32 mouse cellular contexts compared by ENCODE assay signal in the genomic region with DNA sequence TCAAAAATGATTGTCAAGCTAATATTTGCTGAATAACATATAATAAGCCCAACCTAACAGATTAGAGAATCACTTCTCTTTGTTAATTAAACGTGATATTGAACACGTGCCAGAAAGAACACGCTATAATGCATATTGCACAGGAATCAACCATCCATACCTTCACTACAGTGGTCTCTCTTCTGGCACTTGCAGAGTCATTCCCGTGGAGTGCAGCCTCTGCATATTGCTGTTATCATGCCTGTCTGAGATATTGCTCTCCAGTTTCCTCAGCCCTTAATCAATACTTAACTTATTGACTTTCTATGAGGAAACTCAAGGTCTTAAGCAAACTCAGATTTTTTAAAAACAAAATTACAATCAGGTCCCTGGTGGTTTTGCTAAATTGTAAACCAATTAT.
"Had no signal": no experiment of that assay in that cellular context is flagged by ENCODE, and none has a peak within 500 bp of the region (broad histone marks: within the 10 kb centered on the region; RNA-seq: fewer than 3 reads in every experiment).

No protein-coding gene starts in this region.

- H3K4me2 ChIP-seq: limb, embryonic 12.5 days; limb, embryonic 13.5 days; limb, embryonic 15.5 days; liver, embryonic 11.5 days; liver, embryonic 12.5 days; liver, embryonic 13.5 days; liver, embryonic 15.5 days; lung, embryonic 14.5 days; lung, embryonic 15.5 days; midbrain, embryonic 11.5 days; midbrain, embryonic 12.5 days; midbrain, embryonic 13.5 days; midbrain, embryonic 15.5 days; neural tube, embryonic 12.5 days had no signal

- DNase-seq: left cerebral cortex, postnatal 4 days; liver; liver, embryonic 13.5 days; lung, adult 18-20 months; lung, adult 2 months; lung, embryonic 14.5 days; lung, postnatal 10 days; lung, postnatal 14 days; lung, postnatal 36 days; lung, postnatal 4 days; midbrain, embryonic 14.5 days had no signal

- H3K27ac ChIP-seq: left cerebral cortex, adult 2 months; limb, embryonic 10.5 days; limb, embryonic 12.5 days; limb, embryonic 13.5 days; limb, embryonic 15.5 days; liver, embryonic 12.5 days; liver, embryonic 13.5 days; liver, embryonic 14.5 days; liver, embryonic 15.5 days; lung, embryonic 15.5 days; macrophage; midbrain, embryonic 10.5 days; midbrain, embryonic 12.5 days; midbrain, embryonic 13.5 days; midbrain, embryonic 15.5 days; neural tube, embryonic 12.5 days had no signal

- H3K9me3 ChIP-seq: limb, embryonic 10.5 days; limb, embryonic 12.5 days; limb, embryonic 13.5 days; limb, embryonic 15.5 days; liver, embryonic 12.5 days; liver, embryonic 13.5 days; liver, embryonic 15.5 days; lung, embryonic 15.5 days; megakaryocyte, embryonic 14.5 days; midbrain, embryonic 10.5 days; midbrain, embryonic 12.5 days; midbrain, embryonic 13.5 days; midbrain, embryonic 15.5 days; neural tube, embryonic 12.5 days had no signal

- H3K9ac ChIP-seq: limb, embryonic 12.5 days; limb, embryonic 13.5 days; limb, embryonic 15.5 days; liver, embryonic 12.5 days; liver, embryonic 13.5 days; liver, embryonic 14.5 days; liver, embryonic 15.5 days; lung, embryonic 14.5 days; lung, embryonic 15.5 days; midbrain, embryonic 12.5 days; midbrain, embryonic 13.5 days; midbrain, embryonic 15.5 days; neural tube, embryonic 12.5 days had no signal

- H3K4me1 ChIP-seq: limb, embryonic 10.5 days; limb, embryonic 12.5 days; limb, embryonic 13.5 days; limb, embryonic 15.5 days; liver, embryonic 12.5 days; liver, embryonic 13.5 days; liver, embryonic 15.5 days; megakaryocyte, embryonic 14.5 days; midbrain, embryonic 10.5 days; midbrain, embryonic 12.5 days; midbrain, embryonic 13.5 days; midbrain, embryonic 15.5 days; neural tube, embryonic 12.5 days had no signal

- H3K27me3 ChIP-seq: limb, embryonic 12.5 days; limb, embryonic 13.5 days; limb, embryonic 15.5 days; liver, embryonic 12.5 days; liver, embryonic 13.5 days; liver, embryonic 15.5 days; lung, embryonic 15.5 days; megakaryocyte, embryonic 14.5 days; midbrain, embryonic 12.5 days; midbrain, embryonic 13.5 days; midbrain, embryonic 15.5 days; neural tube, embryonic 12.5 days had no signal

- H3K36me3 ChIP-seq: limb, embryonic 10.5 days; limb, embryonic 12.5 days; limb, embryonic 13.5 days; limb, embryonic 15.5 days; liver, embryonic 12.5 days; liver, embryonic 13.5 days; liver, embryonic 15.5 days; lung, embryonic 15.5 days; midbrain, embryonic 10.5 days; midbrain, embryonic 12.5 days; midbrain, embryonic 13.5 days; midbrain, embryonic 15.5 days; neural tube, embryonic 12.5 days had no signal

- H3K4me3 ChIP-seq: left cerebral cortex, adult 2 months; limb, embryonic 10.5 days; limb, embryonic 12.5 days; limb, embryonic 13.5 days; limb, embryonic 15.5 days; liver, embryonic 12.5 days; liver, embryonic 13.5 days; liver, embryonic 15.5 days; lung, embryonic 15.5 days; megakaryocyte, embryonic 14.5 days; midbrain, embryonic 10.5 days; midbrain, embryonic 12.5 days; midbrain, embryonic 13.5 days; midbrain, embryonic 15.5 days; myocyte; neural tube, embryonic 12.5 days had no signal

- ATAC-seq: liver, embryonic 12.5 days; lung, postnatal 0 days; midbrain, embryonic 13.5 days; midbrain, embryonic 15.5 days; midbrain, embryonic 16.5 days had no signal
